Mouse (Mus musculus) CH12.LX (cell line): ENCODE measurements at regions not wholly inside any gene's neighbourhood (a gene's known extent, or its start where the extent isn't known, plus 50 kb on each side); places are given as distances from the start of the nearest gene placed in this dataset.

Experiments used
- DNase-seq: peaks from one replicate; pipeline ENCODE4 v3.0.0-alpha.2; 2013; ENCODE audit errors: extremely low read depth
- H3K27ac ChIP-seq: 2 replicates; pipeline ENCODE4 v1.5.1; 2012; ENCODE audit warnings: low read depth, mild to moderate bottlenecking, control low read depth, moderate library complexity; ENCODE audit not compliant: insufficient read depth
- H3K27me3 ChIP-seq: replicated peaks from 2 replicates; pipeline ENCODE3; 2012; ENCODE audit warnings: inconsistent platforms
- H3K36me3 ChIP-seq, 2 experiments: replicated peaks in 1 of 2; 2 replicates each; pipeline versions ENCODE3 to v1.6.1; 2012; ENCODE audit warnings: inconsistent platforms in 1 of 2, low read length in 1 of 2, mild to moderate bottlenecking in 1 of 2, mixed read lengths in 1 of 2, moderate library complexity in 1 of 2; ENCODE audit not compliant: control insufficient read depth in 1 of 2, insufficient read depth in 1 of 2
- H3K4me1 ChIP-seq, 2 experiments: 2 replicates each; pipeline ENCODE4 v1.6.1; 2012; ENCODE audit warnings: inconsistent platforms in 1 of 2, moderate library complexity in 1 of 2; ENCODE audit not compliant: insufficient read depth in 2 of 2, control insufficient read depth in 1 of 2
- H3K4me2 ChIP-seq: 2 replicates; pipeline ENCODE4 v1.6.1; 2012; ENCODE audit warnings: low read depth, mild to moderate bottlenecking, control low read depth; ENCODE audit not compliant: poor library complexity, insufficient read depth, severe bottlenecking
- H3K4me3 ChIP-seq, 3 experiments: fragments of 150-350 bp in 1 of 3; sonication (generic) in 1 of 3; replicated peaks in 1 of 3; 2 replicates each; pipeline versions ENCODE3 to v1.5.1; 2011 to 2012; ENCODE audit warnings: low read depth in 2 of 3, low read length in 2 of 3, mild to moderate bottlenecking in 2 of 3, moderate library complexity in 2 of 3, control low read depth in 1 of 3, improper control_type of control experiment in 1 of 3, inconsistent platforms in 1 of 3, mixed read lengths in 1 of 3; ENCODE audit not compliant: poor library complexity in 1 of 3
- H3K79me2 ChIP-seq: replicated peaks from 2 replicates; pipeline ENCODE4 v1.6.1; 2012; ENCODE audit warnings: mild to moderate bottlenecking, moderate library complexity; ENCODE audit not compliant: control insufficient read depth, poor library complexity, insufficient read depth, severe bottlenecking; ENCODE audit errors: extremely low read depth
- H3K9ac ChIP-seq: 2 replicates; pipeline ENCODE4 v1.6.1; 2012; ENCODE audit warnings: low read depth, mild to moderate bottlenecking, control low read depth, moderate library complexity; ENCODE audit not compliant: insufficient read depth
- H3K9me3 ChIP-seq: replicated peaks from 2 replicates; pipeline ENCODE3; 2012; ENCODE audit warnings: low read length, inconsistent platforms, mixed read lengths
- CTCF ChIP-seq, 2 experiments: IDR thresholded peaks in 1 of 2; conservative IDR thresholded peaks in 1 of 2; 2 replicates each; pipeline ENCODE4 v1.5.1; 2011 to 2012; ENCODE audit warnings: low read depth in 2 of 2, low read length in 2 of 2, improper control_type of control experiment in 1 of 2, inconsistent platforms in 1 of 2, mild to moderate bottlenecking in 1 of 2, moderate library complexity in 1 of 2
- ELF1 ChIP-seq: IDR thresholded peaks from 2 replicates; pipeline ENCODE4 v1.6.1; 2014; ENCODE audit warnings: low read depth, mild to moderate bottlenecking, inconsistent platforms, low read length, improper control_type of control experiment
- ETS1 ChIP-seq: conservative IDR thresholded peaks from 2 replicates; pipeline ENCODE4 v1.6.1; 2012; ENCODE audit warnings: low read depth, mild to moderate bottlenecking, inconsistent platforms, low read length, improper control_type of control experiment, moderate library complexity
- GABPA ChIP-seq: IDR thresholded peaks from 2 replicates; pipeline ENCODE4 v1.6.1; 2012; ENCODE audit warnings: low read depth, low read length, improper control_type of control experiment, inconsistent platforms; ENCODE audit not compliant: insufficient replicate concordance
- JUN ChIP-seq: IDR thresholded peaks from 2 replicates; pipeline ENCODE4 v1.6.1; 2011; ENCODE audit warnings: low read depth, mild to moderate bottlenecking, low read length, improper control_type of control experiment, moderate library complexity; ENCODE audit not compliant: insufficient read depth
- MAX ChIP-seq: IDR thresholded peaks from 2 replicates; pipeline ENCODE4 v1.6.1; 2011; ENCODE audit warnings: low read length, improper control_type of control experiment
- MEF2A ChIP-seq: IDR thresholded peaks from 2 replicates; pipeline ENCODE4 v1.6.1; 2014; ENCODE audit warnings: low read depth, mild to moderate bottlenecking, inconsistent platforms, low read length, improper control_type of control experiment, borderline replicate concordance
- MXI1 ChIP-seq: IDR thresholded peaks from 2 replicates; pipeline ENCODE4 v1.6.1; 2011; ENCODE audit warnings: mild to moderate bottlenecking, low read depth, low read length, improper control_type of control experiment
- MYC ChIP-seq: IDR thresholded peaks from 2 replicates; pipeline ENCODE4 v1.6.1; 2011; ENCODE audit warnings: low read depth, mild to moderate bottlenecking, improper control_type of control experiment, low read length
- PAX5 ChIP-seq: IDR thresholded peaks from 2 replicates; pipeline ENCODE4 v1.6.1; 2012; ENCODE audit warnings: low read length, inconsistent platforms, mixed read lengths
- POLR2AphosphoS2 ChIP-seq: IDR thresholded peaks from 2 replicates; pipeline ENCODE4 v1.6.1; 2011; ENCODE audit warnings: low read depth, low read length, improper control_type of control experiment
- TBP ChIP-seq: conservative IDR thresholded peaks from 2 replicates; pipeline ENCODE4 v1.6.1; 2011; ENCODE audit warnings: low read depth, low read length, improper control_type of control experiment
- TCF12 ChIP-seq: IDR thresholded peaks from 2 replicates; pipeline ENCODE4 v1.6.1; 2014; ENCODE audit warnings: low read depth, mild to moderate bottlenecking, inconsistent platforms, low read length, improper control_type of control experiment
- UBTF ChIP-seq: IDR thresholded peaks from 2 replicates; pipeline ENCODE4 v1.6.1; 2012; ENCODE audit warnings: low read depth, mild to moderate bottlenecking, inconsistent platforms, low read length, improper control_type of control experiment, moderate library complexity
- USF1 ChIP-seq: IDR thresholded peaks from 2 replicates; pipeline ENCODE4 v1.6.1; 2014; ENCODE audit warnings: low read depth, mild to moderate bottlenecking, inconsistent platforms, low read length, improper control_type of control experiment
- ZNF384 ChIP-seq: IDR thresholded peaks from 2 replicates; pipeline ENCODE4 v1.6.1; 2012; ENCODE audit warnings: low read depth, low read length, improper control_type of control experiment, inconsistent platforms
- dilution Hi-C: fragments of 300-500 bp; cut with MboI; formaldehyde crosslinking; loops from 2 replicates; pipeline ENCODE4 v1.14.3; 2020; ENCODE audit warnings: low sequenced_read_pairs; ENCODE audit not compliant: extremely low pct_unique_long_range_greater_than_20kb, extremely low pct_ligation_motif_present
- in situ Hi-C: fragments of 300-500 bp; cut with MboI; formaldehyde crosslinking; loops from 3 replicates; pipeline ENCODE4 v1.14.3; 2019; ENCODE audit warnings: low sequenced_read_pairs, low pct_ligation_motif_present, low pct_unique_long_range_greater_than_20kb, mixed read lengths

- TF ChIP-seq USF1 (no peak), TCF12 (no peak)
- dilution Hi-C loops (no loop called here), in situ Hi-C loops (no loop called here)
- Histone ChIP-seq H3K79me2 (no peaks in the 10 kb centered on the region), H3K4me2 (no peak overlapping the region), H3K4me3 (no peak overlapping the region), H3K27me3 (no peaks in the 10 kb centered on the region), H3K9ac (no peak overlapping the region), H3K36me3 (no peaks in the 10 kb centered on the region), H3K9me3 (peaks cover 38% of the 10 kb centered on the region), H3K4me1 (no peaks in the 10 kb centered on the region), H3K27ac (no peak overlapping the region)
- no peak for DNase-seq
Measured at GRCm38 (mm10) chr2:138766275-138766842, 510.0 kb downstream of the Btbd3 start.

- Histone ChIP-seq H3K9ac (no peak overlapping the region), H3K27me3 (no peaks in the 10 kb centered on the region), H3K36me3 (no peaks in the 10 kb centered on the region), H3K4me2 (no peak overlapping the region), H3K4me3 (no peak overlapping the region), H3K27ac (no peak overlapping the region), H3K4me1 (no peaks in the 10 kb centered on the region), H3K9me3 (peaks cover 23% of the 10 kb centered on the region), H3K79me2 (no peaks in the 10 kb centered on the region)
- no peak for TF ChIP-seq UBTF
- no peak for TF ChIP-seq PAX5
- TF ChIP-seq ETS1: no peak
- no peak for TF ChIP-seq JUN
- no peak for TF ChIP-seq ZNF384
- no peak for TF ChIP-seq ELF1
- no peak for TF ChIP-seq CTCF (conservative IDR thresholded peaks at IDR 0.05 in 1 of 2, IDR thresholded peaks at IDR 0.05 in 1 of 2; ENCODE audit: low read depth in 2 of 2, low read length in 2 of 2)
- no peak for TF ChIP-seq MXI1
- no peak for TF ChIP-seq GABPA
- in situ Hi-C loops: no loop called here
- dilution Hi-C loops: no loop called here
- DNase-seq: no peak
Measured at GRCm38 (mm10) chr2:138783781-138784180, 527.4 kb downstream of the Btbd3 start.

GRCm38 (mm10) chr2:138792711-138793450 lies 536.5 kb downstream of the Btbd3 start:
- no peak for TF ChIP-seq CTCF (conservative IDR thresholded peaks at IDR 0.05 in 1 of 2, IDR thresholded peaks at IDR 0.05 in 1 of 2; ENCODE audit: low read depth in 2 of 2, low read length in 2 of 2)
- no peak for TF ChIP-seq MAX
- no peak for TF ChIP-seq JUN
- TF ChIP-seq TBP: no peak
- no peak for TF ChIP-seq ZNF384
- TF ChIP-seq MEF2A: no peak
- no peak for TF ChIP-seq MYC
- no peak for TF ChIP-seq POLR2AphosphoS2
- no peak for TF ChIP-seq MXI1
- Histone ChIP-seq H3K79me2 (no peaks in the 10 kb centered on the region), H3K4me2 (no peak overlapping the region), H3K4me3 (no peak overlapping the region), H3K27ac (no peak overlapping the region), H3K27me3 (no peaks in the 10 kb centered on the region), H3K9me3 (peaks cover 26% of the 10 kb centered on the region), H3K9ac (no peak overlapping the region), H3K4me1 (no peaks in the 10 kb centered on the region), H3K36me3 (no peaks in the 10 kb centered on the region)
- in situ Hi-C loops (no loop called here), dilution Hi-C loops (no loop called here)
- DNase-seq: no peak
